Mouse (Mus musculus) liver, embryonic 14.5 days (tissue): ENCODE data around the gene Clec9a. TPM values are rescaled to one million over a fixed set of nuclear protein-coding genes. Genes with fewer than 3 reads are reported as not detected.

Experiments
- ATAC-seq: fragments of 200-750 bp; cut with Nextera tagmentation; 2 replicates; pipeline ENCODE4 v1.8.0; 2017; ENCODE audit warnings: moderate number of reproducible peaks, mild to moderate bottlenecking, moderate library complexity; ENCODE audit not compliant: insufficient read depth
- DNase-seq, 3 experiments: peaks; one replicate each; pipeline ENCODE4 v3.0.0-alpha.2; 2012 to 2013; ENCODE audit warnings: low read depth in 3 of 3, low spot score in 3 of 3
- H3K27ac ChIP-seq: fragments of 300-500 bp; sonication (generic); 2 replicates; pipeline ENCODE4 v1.5.1; 2014; ENCODE audit warnings: moderate library complexity, mild to moderate bottlenecking, control low read depth, inconsistent platforms
- H3K27me3 ChIP-seq: fragments of 300-500 bp; sonication (generic); 2 replicates; pipeline ENCODE4 v1.6.1; 2014; ENCODE audit warnings: mild to moderate bottlenecking, low read length, moderate library complexity; ENCODE audit not compliant: control insufficient read depth, insufficient read depth
- H3K36me3 ChIP-seq: fragments of 300-500 bp; sonication (generic); replicated peaks from 2 replicates; pipeline ENCODE4 v1.6.1; 2014; ENCODE audit warnings: low read depth; ENCODE audit not compliant: control insufficient read depth, insufficient read depth
- H3K4me1 ChIP-seq, 2 experiments: fragments of 200-500 bp in 1 of 2; fragments of 300-500 bp in 1 of 2; sonication (generic) in 1 of 2; replicated peaks; 2 replicates each; pipeline ENCODE4 v1.6.1; 2012 to 2014; ENCODE audit warnings: antibody characterized with exemption in 1 of 2, inconsistent platforms in 1 of 2, low read length in 1 of 2; ENCODE audit not compliant: control insufficient read depth in 2 of 2, insufficient read depth in 2 of 2
- H3K4me2 ChIP-seq: fragments of 300-500 bp; sonication (generic); 2 replicates; pipeline ENCODE4 v1.6.1; 2014; ENCODE audit warnings: low read depth, mild to moderate bottlenecking, control low read depth, moderate library complexity
- H3K4me3 ChIP-seq, 2 experiments: fragments of 200-500 bp in 1 of 2; fragments of 300-500 bp in 1 of 2; sonication (generic) in 1 of 2; 2 replicates each; pipeline ENCODE4 v1.5.1; 2012 to 2014; ENCODE audit warnings: low read depth in 2 of 2, low read length in 2 of 2, mild to moderate bottlenecking in 2 of 2, control low read depth in 1 of 2, inconsistent platforms in 1 of 2, moderate library complexity in 1 of 2; ENCODE audit not compliant: insufficient read depth in 1 of 2
- H3K9ac ChIP-seq: fragments of 300-500 bp; sonication (generic); replicated peaks from 2 replicates; pipeline ENCODE4 v1.6.1; 2014; ENCODE audit warnings: mild to moderate bottlenecking, control low read depth, moderate library complexity
- H3K9me3 ChIP-seq: fragments of 300-500 bp; sonication (generic); 2 replicates; pipeline ENCODE4 v1.6.1; 2016; ENCODE audit warnings: low read length, mixed read lengths; ENCODE audit not compliant: control insufficient read depth
- CTCF ChIP-seq: IDR thresholded peaks from 2 replicates; pipeline ENCODE4 v1.5.1; 2016; ENCODE audit warnings: antibody characterized with exemption, low read depth, control low read depth
- EP300 ChIP-seq: IDR thresholded peaks from 2 replicates; pipeline ENCODE4 v1.6.1; 2016; ENCODE audit warnings: antibody characterized with exemption, low read depth
- WGBS: fragments of 180-500 bp; shearing (Covaris S2); extraction: QIAGEN DNeasy Blood & Tissue Kit; methylation state at CpG from one replicate; pipeline ENCODE4 v1.1.7; 2014; ENCODE audit not compliant: insufficient replicate concordance; 5-methylcytosine and 5-hydroxymethylcytosine counted together
- polyA plus RNA-seq, 2 experiments: library from polyadenylated mRNA; depleted of rRNA in 1 of 2; stranded (reverse) in 1 of 2; unstranded in 1 of 2; fragments of >200 nt; fragmentation: Nextera tagmentation in 1 of 2; extraction: Ambion mirVana in 1 of 2; gene quantifications; 2 replicates each; pipeline versions ENCODE4 v1.2.1 to v1.2.3; 2012 to 2014

Gene Clec9a
- polyA plus RNA-seq, 2 experiments: 0.25 to 1.0 TPM

- no peak overlapping the region for H3K27ac ChIP-seq
- no peak for TF ChIP-seq CTCF
- TF ChIP-seq EP300: no peak
- H3K4me1 ChIP-seq: peaks cover 0 to 11% of the 10 kb centered on the region in 2 experiments; a peak in 3 of 4 replicates
- WGBS: 63% methylated on average over 4 of the region's 4 CpGs
- no peak overlapping the region for H3K4me2 ChIP-seq
- ATAC-seq: no peak
- H3K9me3 ChIP-seq: no peaks in the 10 kb centered on the region
- H3K27me3 ChIP-seq: no peaks in the 10 kb centered on the region
- H3K36me3 ChIP-seq: no peaks in the 10 kb centered on the region
- no peak overlapping the region for H3K4me3 ChIP-seq
- H3K9ac ChIP-seq: no peak overlapping the region
- DNase-seq: no peak
Observed at GRCm38 (mm10) chr6:129423040-129423733, 14.5 kb downstream of the Clec9a start.

DNA sequence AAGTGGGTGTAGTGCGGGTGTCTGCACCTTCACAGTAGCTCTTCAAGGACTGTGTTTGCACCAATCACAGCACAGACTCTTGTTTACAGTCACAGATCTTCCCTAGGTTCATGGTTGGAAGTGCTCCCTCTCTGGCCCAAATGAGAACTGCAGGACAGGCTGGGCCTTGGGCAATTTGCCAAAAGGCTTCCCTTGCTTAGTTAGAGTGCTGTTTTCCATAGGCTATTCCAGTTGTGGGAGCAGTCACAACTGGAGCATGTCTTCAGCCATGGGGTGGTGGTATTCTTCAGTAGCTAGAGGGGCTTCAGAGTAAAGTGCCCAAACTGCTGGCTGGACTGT, 15.0 kb downstream of the Clec9a start:
- TF ChIP-seq EP300 (no peak), CTCF (peak; percentile 89)
- Histone ChIP-seq H3K27me3 (no peaks in the 10 kb centered on the region), H3K27ac (no peak overlapping the region), H3K4me3 (no peak overlapping the region), H3K36me3 (no peaks in the 10 kb centered on the region), H3K4me2 (no peak overlapping the region), H3K9ac (no peak overlapping the region), H3K4me1 (peaks cover 0 to 11% of the 10 kb centered on the region in 2 experiments; a peak in 3 of 4 replicates), H3K9me3 (no peaks in the 10 kb centered on the region)
- 4% methylated on average over 1 of the region's 1 CpGs for WGBS
- peak; percentile 78 for ATAC-seq
- DNase-seq: peak; percentile 15 to 48 (median 31)

GRCm38 (mm10) chr6:129425217-129425616, 16.6 kb downstream of the Clec9a start:
- no peak for ATAC-seq
- no peak overlapping the region for H3K4me2 ChIP-seq
- H3K9me3 ChIP-seq: no peaks in the 10 kb centered on the region
- H3K27me3 ChIP-seq: no peaks in the 10 kb centered on the region
- no peaks in the 10 kb centered on the region for H3K36me3 ChIP-seq
- no peak for DNase-seq
- 7% methylated on average over 5 of the region's 5 CpGs for WGBS
- H3K27ac ChIP-seq: no peak overlapping the region
- peaks cover 0 to 11% of the 10 kb centered on the region in 2 experiments; a peak in 3 of 4 replicates for H3K4me1 ChIP-seq
- H3K4me3 ChIP-seq: no peak overlapping the region
- TF ChIP-seq CTCF: no peak
- TF ChIP-seq EP300: no peak
- H3K9ac ChIP-seq: no peak overlapping the region

GRCm38 (mm10) chr6:129425812-129426211, 17.1 kb downstream of the Clec9a start:
- TF ChIP-seq EP300 (no peak), CTCF (no peak)
- ATAC-seq (peak; percentile 21; the same call in 1 of the 2 replicates), DNase-seq (no peak)
- Histone ChIP-seq H3K36me3 (no peaks in the 10 kb centered on the region), H3K4me2 (no peak overlapping the region), H3K27me3 (no peaks in the 10 kb centered on the region), H3K9ac (no peak overlapping the region), H3K27ac (no peak overlapping the region), H3K4me3 (no peak overlapping the region), H3K4me1 (peaks cover 0 to 11% of the 10 kb centered on the region in 2 experiments; a peak in 3 of 4 replicates), H3K9me3 (no peaks in the 10 kb centered on the region)
- WGBS: 7% methylated on average over 5 of the region's 5 CpGs

DNA sequence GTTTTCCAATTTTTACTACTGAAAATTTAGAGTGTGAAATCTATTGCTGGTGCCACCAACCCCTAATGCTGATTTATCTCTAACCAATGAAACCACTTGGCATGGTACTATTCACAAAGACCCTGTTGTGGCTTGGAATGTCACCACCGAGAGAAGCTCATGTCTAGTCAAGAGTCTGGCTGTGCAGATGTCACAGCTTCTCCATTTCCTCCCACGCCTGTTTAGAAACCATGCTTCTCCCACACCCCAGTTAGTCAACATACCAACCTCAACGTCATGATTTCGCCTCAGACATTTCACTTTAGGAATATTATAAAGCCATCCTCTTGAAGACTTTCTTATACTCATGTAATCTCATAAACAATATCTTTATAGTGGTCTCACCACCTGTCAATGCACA, 18.6 kb downstream of the Clec9a start:
- Histone ChIP-seq H3K4me2 (no peak overlapping the region), H3K27ac (no peak overlapping the region), H3K4me3 (no peak overlapping the region), H3K9me3 (no peaks in the 10 kb centered on the region), H3K27me3 (no peaks in the 10 kb centered on the region), H3K36me3 (no peaks in the 10 kb centered on the region), H3K4me1 (peaks cover 0 to 11% of the 10 kb centered on the region in 2 experiments; a peak in 3 of 4 replicates), H3K9ac (no peak overlapping the region)
- TF ChIP-seq CTCF: no peak
- no peak for TF ChIP-seq EP300
- ATAC-seq (no peak), DNase-seq (no peak)
- WGBS: 38% methylated on average over 4 of the region's 4 CpGs
